Mouse (Mus musculus) ovary, adult 18-20 months (tissue): Measurements from ENCODE around the gene Mapk6.
"Not testable (repeated sequence)": the region's sequence is repeated elsewhere in the genome, so short reads cannot be mapped to it uniquely, and the experiment has no call there.

ENCODE experiments used
- DNase-seq: peaks from one replicate; pipeline ENCODE4 v3.0.0; 2022; ENCODE audit warnings: low spot score, mixed read lengths

Mapk6 gene

DNA sequence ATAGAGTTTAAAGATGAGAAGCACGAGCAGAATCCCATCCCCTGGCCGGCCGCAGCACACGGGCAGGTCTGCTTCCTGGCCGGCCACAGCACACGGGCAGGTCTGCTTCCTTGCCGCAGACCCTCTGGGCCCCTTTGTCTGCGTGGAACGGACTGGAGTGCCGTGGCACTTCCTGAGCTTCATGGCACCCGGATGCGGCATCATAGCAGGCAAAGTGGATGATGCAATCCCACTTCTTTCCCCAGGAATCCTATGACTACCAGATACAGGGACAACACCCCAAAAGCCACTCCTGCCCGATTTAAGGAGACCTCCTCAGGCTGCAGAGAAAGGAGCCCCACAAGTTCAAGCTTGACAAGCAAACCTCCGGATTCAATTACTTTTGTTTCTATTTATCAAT lies 27.0 kb downstream of the Mapk6 start:
- DNase-seq, result no peak

DNA sequence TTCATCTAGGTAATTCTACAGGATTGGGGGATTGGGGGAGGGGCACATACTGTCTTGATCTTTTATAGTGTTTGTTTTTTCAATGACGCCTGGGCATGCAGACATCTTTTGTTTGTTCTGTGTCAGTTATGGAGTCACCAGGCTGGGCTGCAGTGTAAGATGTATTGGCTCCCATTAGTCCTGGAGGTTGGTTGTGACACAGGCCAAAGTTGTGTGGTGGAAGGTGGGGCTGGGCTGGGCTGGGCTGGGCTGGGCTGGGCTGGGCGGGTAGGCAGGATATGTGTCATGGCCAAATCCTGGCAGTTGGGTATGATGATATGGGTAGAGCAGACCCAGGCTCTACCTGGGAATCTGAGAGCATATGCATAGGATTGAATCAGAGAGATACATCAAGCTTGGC lies 31.0 kb downstream of the Mapk6 start:
- no peak for DNase-seq

DNA sequence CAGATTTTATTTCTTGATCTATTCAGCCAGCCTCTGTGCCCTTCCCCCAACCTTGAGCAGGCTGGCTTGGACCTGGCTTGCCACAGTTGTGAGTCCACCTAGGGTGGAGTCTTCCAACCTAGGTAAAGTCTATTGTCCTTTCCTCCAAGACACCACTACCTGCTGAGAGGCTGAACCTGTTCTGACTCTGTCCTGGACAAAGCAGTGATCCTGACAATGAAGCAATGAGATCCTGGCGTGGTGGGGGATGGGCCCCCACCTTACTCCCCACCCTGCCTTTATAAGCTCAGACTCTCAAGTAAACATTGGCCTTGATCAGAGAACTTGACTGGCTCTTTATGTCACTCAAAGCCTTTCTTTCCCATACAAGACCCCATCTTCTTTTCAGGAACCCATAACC lies 33.4 kb downstream of the Mapk6 start:
- no peak for DNase-seq

DNA sequence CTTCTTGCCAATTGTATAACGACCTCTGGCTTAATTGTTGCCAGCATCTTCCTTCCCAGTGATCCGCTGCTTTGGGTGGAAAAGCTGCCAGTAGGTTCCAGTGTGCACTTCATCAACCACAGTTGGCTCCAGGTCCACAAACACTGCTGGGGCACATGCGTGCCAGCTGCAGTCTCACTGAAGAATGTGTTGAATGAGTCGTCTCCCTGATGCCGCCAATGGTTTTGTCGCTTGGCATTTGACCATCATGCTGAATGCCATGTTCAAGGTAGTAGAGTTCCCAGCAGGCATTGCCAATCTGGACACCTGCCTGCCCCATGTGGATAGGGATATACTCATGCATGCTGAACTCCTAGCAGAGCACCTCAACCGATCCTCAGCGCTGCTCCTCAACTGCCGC lies 34.2 kb downstream of the Mapk6 start:
- no peak for DNase-seq

DNA sequence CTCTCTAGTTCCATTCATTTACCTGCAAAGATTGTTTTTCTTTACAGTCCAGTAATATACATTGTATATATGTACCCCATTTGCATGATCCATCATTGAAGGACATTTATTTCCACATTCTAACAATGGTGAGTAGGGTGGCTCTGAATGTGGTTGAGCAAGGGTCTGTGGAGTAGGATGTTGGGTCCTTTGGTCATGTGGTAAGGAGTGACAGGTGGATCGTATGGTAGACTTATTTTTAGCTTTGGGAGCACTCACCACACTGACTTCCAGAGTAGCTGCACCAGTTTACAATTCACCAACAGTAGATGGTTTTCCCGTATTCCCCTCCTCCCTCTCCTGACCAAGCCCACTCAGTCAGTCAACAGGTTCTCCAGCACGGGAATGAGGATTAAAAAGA lies 41.0 kb downstream of the Mapk6 start:
- no peak for DNase-seq

DNA sequence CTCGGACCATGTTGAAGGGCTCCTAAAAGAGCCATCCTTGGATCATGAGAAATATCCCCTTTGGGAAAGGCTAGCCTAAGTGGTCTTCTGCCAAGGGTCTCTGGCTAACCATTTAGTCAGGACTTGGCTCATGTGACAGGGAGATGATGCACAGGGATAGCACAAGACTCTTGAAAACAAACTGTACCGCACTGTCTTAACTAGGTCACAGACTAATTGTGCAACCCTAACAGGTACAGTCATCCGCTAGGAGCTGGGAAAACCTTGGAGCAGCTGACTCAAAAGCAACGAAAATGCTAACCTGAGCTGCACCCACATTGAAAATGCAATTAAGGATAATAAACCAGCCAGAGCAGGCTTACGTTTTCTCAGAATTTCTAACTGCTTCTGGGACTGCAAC lies 43.6 kb downstream of the Mapk6 start:
- DNase-seq, result no peak

DNA sequence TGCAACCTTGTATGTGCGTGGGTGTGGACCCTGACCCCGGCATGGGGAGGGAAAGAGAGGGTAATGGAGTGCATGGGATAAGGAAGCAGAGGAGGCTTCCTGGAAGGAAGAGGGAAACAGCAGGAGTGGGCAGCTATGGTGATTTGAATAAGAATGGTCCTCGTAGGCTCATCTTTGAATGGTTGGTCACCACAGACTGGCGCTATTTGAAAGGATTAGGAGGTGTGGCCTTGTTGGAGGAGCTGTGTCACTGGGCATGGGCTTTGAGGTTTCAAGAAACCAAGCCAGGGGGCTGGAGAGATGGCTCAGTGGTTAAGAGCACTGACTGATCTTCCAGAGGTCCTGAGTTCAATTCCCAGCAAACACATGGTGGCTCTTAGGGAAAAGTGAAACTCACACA lies 44.6 kb downstream of the Mapk6 start:
- no peak for DNase-seq

DNA sequence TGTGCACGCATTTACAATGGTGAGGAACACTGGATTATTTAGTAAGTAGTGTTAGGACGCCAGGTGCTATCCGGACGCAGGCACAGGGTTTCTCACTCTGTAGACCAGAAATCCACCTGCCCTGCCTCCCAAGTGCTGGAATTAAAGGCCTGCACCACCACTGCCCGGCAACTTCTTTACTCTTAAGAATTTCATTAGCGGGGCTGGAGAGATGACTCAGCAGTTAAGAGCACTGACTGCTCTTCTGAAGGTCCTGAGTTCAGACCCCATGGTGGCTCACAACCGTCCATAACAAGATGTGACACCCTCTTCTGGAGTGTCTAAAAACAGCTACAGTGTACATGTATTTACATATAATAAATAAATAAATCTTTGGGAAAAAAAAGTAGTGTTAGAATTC lies 46.1 kb downstream of the Mapk6 start:
- not testable (repeated sequence) for DNase-seq

DNA sequence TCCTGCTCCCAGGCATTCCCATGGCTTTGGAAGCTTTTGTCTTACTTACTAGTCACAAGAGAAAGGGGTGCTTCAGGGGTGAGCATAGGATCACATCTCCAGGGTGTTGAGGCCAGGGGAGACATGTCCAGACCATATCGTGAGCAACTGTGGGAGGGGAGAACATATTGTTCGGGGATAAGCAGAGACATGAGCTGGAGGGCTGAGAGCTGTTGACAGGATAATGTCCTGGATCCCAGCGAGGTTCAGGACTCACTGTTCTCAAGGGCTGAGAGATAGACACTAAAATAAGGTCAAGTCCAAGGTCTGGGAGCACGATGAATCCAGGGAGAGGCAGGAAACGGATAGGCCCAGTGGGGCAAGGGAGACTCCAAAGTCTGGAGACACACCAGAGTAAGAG lies 46.8 kb downstream of the Mapk6 start:
- peak; percentile 48 for DNase-seq

DNA sequence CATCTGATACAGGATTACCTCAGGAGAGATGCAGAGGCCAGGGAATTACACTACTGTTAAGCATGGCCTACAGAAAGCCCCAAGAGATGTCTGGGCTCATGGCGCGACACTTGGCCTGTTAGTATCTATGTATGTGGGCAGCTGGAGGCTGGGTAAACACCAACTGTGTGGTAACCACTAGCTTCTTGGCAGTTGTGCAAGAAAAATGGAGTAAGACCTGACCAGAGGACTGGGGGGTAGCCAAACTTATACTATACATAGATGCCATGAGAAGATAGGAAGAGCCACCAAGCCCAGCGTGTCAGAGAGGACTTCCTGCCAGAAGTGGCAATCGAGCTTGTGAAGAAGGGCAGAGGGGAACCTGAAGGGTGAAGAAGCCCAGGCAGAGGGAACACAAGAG lies 47.6 kb downstream of the Mapk6 start:
- no peak for DNase-seq

DNA sequence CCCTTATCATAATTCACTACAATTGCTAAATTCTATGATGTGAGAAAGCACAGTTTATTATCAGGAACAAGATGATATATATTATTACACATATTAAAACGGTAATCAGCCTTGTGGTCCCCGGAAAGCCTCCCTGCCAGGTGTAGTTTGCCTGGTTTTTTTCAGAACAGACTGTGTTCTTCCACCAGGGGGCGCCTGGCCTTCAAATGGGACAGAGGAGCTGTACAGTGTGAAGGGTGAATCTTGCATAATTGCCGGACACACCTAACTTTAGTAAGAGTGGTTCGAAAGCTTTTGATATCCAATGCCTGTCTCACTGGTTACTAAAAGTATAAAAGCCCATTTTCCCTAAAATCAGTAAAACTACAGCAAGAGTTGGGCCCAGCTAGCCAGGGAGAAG lies 48.1 kb downstream of the Mapk6 start:
- peak; percentile 17 for DNase-seq

DNA sequence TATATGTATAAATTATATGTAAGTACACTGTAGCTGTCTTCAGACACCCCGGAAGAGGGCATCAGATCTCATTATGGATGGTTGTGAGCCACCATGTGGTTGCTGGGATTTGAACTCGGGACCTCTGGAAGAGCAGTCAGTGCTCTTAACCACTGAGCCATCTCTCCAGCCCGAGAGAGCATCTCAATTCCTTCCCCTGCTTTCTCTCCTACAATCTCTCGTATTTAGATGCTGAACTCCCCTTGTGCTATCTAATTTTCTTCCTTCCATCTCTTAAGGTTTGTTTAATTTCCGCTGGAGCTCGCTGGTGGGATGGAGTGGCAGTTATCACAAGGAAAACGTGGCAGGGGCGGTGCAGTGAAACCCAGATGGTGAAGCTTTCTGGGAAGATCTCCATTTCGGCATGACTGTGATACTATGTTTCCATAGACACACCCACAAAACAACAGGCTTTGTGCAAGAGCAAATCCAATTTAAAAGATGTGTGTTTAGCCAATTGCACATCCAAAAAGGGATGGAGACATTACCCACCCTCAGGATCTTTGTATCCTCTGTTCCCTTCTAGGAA lies 52.6 kb downstream of the Mapk6 start:
- no peak for DNase-seq

DNA sequence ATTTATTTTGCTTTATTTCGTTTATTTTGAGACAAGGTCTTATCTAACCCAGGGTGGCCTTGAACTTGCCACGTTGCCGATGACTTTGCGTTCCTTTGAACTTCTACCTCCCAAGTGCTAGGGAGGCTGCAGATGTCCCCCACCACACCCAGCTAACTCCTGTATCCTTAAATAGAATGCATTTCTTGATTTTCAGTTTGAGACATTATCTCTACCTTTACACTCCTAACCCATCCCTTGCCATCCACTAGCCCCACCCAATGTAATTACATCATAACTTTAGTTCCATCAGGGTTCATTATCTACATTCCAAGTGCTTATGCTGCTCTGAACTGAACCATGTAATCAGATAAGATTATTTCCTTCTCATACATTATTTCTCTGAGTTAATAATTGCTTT lies 54.0 kb downstream of the Mapk6 start:
- no peak for DNase-seq

DNA sequence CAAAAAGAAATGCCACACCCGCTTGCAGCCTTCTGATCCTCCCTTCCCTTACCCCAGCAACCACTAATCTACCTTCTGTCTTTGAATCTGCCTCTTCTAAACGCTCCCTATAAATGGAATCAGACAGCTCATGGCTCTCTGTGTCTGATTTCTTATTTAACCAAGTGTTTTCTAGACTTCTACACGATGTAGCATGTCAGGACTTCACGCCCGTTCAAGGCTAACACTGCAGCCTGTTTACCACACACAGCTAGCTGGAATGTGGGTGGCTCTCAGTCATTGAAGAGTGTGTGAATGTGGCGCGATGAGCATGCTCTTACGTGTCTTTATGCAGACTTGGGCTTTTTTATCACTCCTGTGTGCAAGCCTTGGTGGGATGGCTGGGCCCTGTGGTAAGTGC lies 56.7 kb downstream of the Mapk6 start:
- no peak for DNase-seq

DNA sequence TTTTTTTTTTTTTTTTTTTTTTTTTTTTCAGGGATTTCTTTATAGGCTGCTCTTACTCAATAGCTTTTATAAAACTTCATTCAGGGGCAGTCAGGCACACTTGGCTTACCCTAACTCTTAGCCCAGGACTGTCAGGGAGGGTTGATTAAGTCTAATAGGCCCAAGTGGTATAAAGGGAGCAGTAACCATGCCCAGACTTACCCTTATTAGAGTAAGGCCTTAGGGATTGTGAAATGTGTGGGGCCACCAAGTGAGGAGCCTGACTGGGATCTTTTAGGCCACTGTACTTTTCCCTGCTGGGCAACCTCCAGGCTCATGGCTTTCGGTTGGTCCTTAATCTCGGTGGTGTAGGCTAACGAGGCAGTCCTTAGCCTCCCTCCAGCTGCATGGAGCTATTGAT lies 61.2 kb downstream of the Mapk6 start:
- DNase-seq, result no peak

DNA sequence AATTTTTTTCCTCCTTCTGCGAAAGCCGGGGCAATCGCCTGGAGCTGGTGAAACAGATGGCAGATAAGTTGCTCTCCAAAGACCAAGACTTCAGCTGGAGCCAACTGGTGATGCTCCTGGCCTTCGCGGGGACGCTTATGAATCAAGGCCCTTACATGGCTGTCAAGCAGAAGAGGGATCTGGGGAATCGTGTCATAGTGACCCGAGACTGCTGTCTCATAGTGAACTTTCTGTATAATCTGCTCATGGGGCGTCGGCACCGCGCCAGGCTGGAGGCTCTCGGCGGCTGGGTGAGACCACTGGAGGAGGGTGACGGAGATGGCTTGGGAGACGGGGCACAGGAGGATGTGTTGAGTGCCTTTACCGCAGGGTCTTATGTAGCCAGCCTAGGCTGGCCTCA lies 61.7 kb downstream of the Mapk6 start:
- peak; percentile 44 for DNase-seq

DNA sequence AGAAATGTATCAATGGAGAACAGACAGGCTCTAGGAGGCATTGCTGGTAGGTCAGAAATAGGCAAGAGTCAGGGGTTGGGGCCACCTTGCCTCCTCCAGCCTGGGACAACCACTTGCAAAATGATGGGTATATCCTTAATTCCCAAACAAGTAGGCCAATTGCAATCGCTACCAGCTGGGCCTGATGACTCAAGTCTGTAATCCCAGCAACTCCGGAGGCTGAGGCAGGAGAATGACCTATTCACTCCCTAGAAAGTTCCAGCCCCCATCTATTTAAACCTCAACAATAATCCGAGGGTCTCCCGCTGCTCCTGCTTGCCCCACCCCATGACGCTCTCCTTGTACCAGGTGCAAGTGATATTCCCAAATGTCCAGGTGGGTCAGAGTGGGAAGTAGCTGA lies 62.3 kb downstream of the Mapk6 start, which contains the start of gene Bcl2l10:
TSS of gene Bcl2l10 (plus strand) at position 301 of the 400 bp plus-strand sequence.
- DNase-seq, result no peak

DNA sequence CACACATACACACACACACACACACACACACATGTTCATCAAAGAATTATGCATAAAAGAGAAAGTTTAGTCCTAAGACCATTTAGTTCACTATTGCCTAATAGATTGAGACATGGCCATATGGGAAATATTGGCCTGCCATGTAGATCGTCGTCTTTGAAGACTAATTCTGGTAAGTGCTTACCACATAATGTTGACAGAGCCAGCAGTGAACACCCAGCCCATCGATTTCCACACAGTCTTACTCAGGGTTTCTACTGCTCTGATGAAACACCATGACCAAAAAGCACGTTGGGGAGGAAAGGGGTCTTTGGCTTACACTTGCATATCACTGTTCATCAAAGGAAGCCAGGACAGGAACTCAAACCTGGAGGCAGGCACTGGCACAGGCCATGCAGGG lies 67.4 kb downstream of the Mapk6 start:
- no peak for DNase-seq

DNA sequence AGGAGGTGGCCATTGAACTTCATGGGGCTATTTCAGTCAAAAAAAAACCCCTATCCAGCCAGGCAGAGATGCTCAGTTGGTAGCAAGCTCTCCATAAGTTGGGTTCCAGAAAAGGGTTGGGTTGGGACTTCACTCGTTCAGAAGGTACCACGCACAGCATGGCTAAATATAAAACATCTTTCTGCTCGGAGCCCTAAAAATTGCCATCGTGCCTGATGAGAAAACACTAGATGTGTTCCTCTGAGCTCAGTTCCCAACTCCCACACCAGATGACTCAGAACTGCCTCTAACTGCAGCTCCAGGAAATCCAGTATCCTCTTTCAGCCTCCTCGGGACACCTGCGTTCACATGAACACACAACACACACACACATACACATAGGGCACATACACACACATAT lies 71.8 kb downstream of the Mapk6 start:
- DNase-seq, result no peak

DNA sequence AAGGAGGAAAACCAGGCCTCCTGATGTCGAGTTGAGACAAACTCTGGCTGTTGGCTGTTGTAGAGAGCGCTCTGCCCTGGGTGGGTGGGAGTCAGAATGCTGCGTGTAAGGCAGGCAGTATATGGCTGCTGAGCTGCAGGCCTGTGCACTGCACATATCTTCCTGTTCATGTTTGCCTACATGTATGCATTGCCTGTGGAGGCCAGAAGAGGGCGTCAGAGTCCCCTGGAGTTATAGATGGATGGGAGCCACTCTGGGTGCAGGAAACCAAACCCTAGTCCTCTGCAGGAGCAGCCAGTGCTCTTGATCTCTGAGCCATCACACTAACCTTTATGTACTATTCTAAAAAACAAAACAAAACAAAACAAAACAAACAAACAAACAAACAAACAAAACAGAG lies 75.4 kb downstream of the Mapk6 start:
- DNase-seq, result no peak

DNA sequence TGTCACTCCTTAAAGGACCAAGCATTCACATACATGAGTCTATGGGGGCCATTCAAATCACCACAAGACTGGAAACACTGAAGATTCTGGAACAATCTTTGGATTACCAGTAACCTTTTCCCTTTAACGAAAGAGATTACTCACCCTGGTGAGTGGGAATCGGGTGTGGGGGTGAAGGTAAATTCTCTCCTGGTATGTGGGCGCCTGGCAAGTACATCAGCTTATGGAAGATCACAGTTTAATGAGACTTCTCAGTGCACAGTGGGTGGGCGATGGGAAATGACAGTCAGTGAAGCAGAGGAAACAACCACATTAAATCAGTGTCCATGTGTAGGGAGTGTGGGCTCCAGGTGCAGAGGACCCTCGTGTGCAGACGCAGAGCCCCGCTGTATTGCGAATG lies 79.0 kb downstream of the Mapk6 start:
- no peak for DNase-seq

DNA sequence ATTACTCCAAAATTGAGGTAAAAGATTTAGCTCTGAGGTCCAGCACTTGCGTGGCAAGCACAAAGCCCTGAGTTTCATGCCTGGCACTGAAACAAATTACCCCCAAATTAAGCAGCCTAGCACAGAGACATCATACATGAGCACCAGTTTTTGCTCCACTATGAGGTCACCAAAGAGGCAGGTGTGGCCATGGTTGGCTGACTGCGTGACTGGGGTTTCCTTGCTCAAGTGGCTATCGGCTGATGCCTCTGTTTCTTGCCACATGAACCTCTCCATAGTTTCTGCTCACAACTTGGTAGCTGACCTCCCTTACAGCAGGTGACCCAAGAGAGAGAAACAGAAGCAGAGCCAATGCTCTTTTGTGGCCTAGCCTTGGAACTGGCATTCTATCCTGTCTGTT lies 81.8 kb downstream of the Mapk6 start:
- no peak for DNase-seq

DNA sequence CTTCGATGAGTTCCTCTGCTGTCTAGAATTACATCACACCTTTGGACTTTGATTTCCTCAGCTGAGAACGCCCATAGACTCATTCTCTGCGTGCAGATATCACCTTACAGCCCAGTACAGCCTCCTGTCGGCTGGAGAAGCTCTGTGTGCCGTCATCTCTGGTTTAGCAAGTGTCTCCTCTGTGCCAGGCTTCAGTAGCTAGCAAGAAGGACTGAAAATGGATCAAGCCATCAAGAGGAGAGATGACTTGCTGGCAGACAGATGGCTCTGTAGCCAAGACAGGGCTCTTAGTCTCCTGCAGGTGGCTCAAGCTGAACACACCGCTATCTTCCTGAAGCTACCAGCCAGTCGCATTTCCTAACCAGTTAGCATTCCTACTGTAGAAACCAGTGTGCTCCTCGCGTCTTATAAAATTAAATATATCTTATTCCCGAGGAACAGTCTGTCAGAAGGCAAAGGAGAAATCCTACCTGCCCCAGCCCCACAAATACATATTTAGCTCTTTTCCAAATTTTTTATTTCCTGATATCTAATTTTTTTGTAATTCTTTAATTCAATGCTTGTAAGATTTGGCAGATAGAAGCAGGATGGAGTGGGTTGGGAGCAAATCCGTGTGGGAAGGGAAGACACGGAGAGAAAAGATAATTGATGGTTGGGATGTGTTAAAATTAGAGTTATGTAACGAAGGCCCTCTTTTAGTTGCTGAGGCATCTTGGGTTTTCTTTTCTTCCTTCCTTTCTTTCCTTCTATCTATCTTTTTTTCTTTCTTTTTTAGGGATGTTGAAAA lies 87.5 kb downstream of the Mapk6 start:
- no peak for DNase-seq

DNA sequence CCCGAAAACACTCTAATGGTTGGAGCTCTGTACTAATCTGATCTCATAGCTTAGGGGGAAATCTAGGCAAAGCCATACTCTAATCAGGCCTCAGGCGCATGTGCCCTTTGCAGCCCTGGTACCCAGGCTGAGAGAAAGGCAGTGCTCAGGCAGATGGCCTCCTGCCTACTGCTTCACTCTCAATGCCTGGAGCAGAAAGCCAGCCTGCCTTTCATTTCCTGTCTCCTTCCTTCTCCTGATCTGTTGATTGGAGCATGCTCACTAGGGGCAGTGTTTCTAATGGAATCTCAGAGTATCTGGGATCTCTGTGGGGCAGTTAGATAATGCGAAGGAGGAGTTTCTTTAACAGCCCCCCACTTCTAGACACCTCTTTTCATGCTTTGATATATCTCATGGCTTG lies 90.4 kb downstream of the Mapk6 start:
- DNase-seq, result no peak
